Mouse (Mus musculus): ENCODE results near the gene Pou5f1.

GRCm38 (mm10) chr17:35549437-35550142, 43.8 kb downstream of the Pou5f1 start:
- TF ChIP-seq GATA1 (IDR thresholded peaks at IDR 0.05; ENCODE audit: borderline replicate concordance, low read length), result no peak
- TF ChIP-seq FLI1 (IDR thresholded peaks at IDR 0.05; ENCODE audit: low read length), result no peak

All from megakaryocyte, embryonic 14.5 days (primary cell).